Mouse (Mus musculus) stomach, postnatal 0 days (tissue): ENCODE data around the gene Cacna2d3. TPM values are rescaled to one million over a fixed set of nuclear protein-coding genes. Genes with fewer than 3 reads are reported as not detected.

Experiments used
- ATAC-seq: fragments of 200-750 bp; cut with Nextera tagmentation; 2 replicates; pipeline ENCODE4 v1.8.0; 2017; ENCODE audit not compliant: low FRiP score, low TSS enrichment
- DNase-seq: peaks from one replicate; pipeline ENCODE4 v3.0.0-alpha.2; 2016; ENCODE audit warnings: low spot score
- H3K27ac ChIP-seq: fragments of 300-500 bp; sonication (generic); replicated peaks from 2 replicates; pipeline ENCODE4 v1.5.1; 2014; ENCODE audit warnings: mild to moderate bottlenecking, control low read depth
- H3K27me3 ChIP-seq: fragments of 300-500 bp; sonication (generic); 2 replicates; pipeline ENCODE4 v1.6.1; 2014; ENCODE audit warnings: low read length; ENCODE audit not compliant: control insufficient read depth, insufficient read depth
- H3K36me3 ChIP-seq: fragments of 300-500 bp; sonication (generic); 2 replicates; pipeline ENCODE4 v1.6.1; 2014; ENCODE audit warnings: low read length, mixed read lengths; ENCODE audit not compliant: control insufficient read depth, insufficient read depth
- H3K4me1 ChIP-seq: fragments of 300-500 bp; sonication (generic); replicated peaks from 2 replicates; pipeline ENCODE4 v1.6.1; 2014; ENCODE audit warnings: antibody characterized with exemption; ENCODE audit not compliant: control insufficient read depth, insufficient read depth
- H3K4me2 ChIP-seq: fragments of 300-500 bp; sonication (generic); replicated peaks from 2 replicates; pipeline ENCODE4 v1.6.1; 2014; ENCODE audit warnings: low read depth, mild to moderate bottlenecking, control low read depth, moderate library complexity
- H3K4me3 ChIP-seq: fragments of 300-500 bp; sonication (generic); 2 replicates; pipeline ENCODE4 v1.5.1; 2014; ENCODE audit warnings: low read depth, low read length, control low read depth
- H3K9ac ChIP-seq: fragments of 300-500 bp; sonication (generic); 2 replicates; pipeline ENCODE4 v1.6.1; 2014; ENCODE audit warnings: mild to moderate bottlenecking, low read length, control low read depth, mixed read lengths
- H3K9me3 ChIP-seq: fragments of 300-500 bp; sonication (generic); 2 replicates; pipeline ENCODE4 v1.6.1; 2016; ENCODE audit warnings: low read length; ENCODE audit not compliant: control insufficient read depth
- CTCF ChIP-seq: IDR thresholded peaks from 2 replicates; pipeline ENCODE4 v1.5.1; 2016; ENCODE audit warnings: antibody characterized with exemption, low read depth, mild to moderate bottlenecking, moderate library complexity
- EP300 ChIP-seq: optimal IDR thresholded peaks from 2 replicates; pipeline ENCODE3; 2016; ENCODE audit warnings: antibody characterized with exemption
- WGBS: fragments of 180-500 bp; shearing (Covaris S2); extraction: QIAGEN DNeasy Blood & Tissue Kit; methylation state at CpG from one replicate; pipeline ENCODE4 v1.1.7; 2014; 5-methylcytosine and 5-hydroxymethylcytosine counted together
- polyA plus RNA-seq: library from polyadenylated mRNA; unstranded; fragments of >200 nt; fragmentation: Nextera tagmentation; extraction: Ambion mirVana; gene quantifications from 2 replicates; pipeline ENCODE4 v1.2.1, GENCODE M21; 2015

Cacna2d3 gene
- polyA plus RNA-seq, 1 experiment from 2014 or later = 0.98 TPM

DNA sequence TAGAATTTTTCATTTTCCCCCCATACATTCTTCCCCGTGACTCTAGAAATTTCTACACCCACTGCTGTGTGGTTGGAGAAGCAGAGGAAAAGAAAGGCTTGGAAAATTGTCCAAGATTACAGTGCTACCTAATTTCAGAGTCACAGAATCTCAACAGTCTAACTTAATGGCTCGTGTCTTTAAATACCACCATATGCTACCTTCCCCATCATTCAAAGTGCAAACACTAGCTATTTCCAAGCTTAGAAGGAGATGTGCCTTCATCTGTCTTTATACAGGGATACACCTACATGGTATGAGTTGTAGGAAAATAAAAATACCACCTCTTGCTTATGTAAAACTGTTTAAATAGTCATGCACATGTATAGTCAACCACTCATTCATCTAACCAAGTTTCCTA lies 742.4 kb downstream of the Cacna2d3 start:
- no peak overlapping the region for H3K4me2 ChIP-seq
- DNase-seq (no peak), ATAC-seq (no peak)
- no peaks in the 10 kb centered on the region for H3K27me3 ChIP-seq
- H3K4me1 ChIP-seq = no peaks in the 10 kb centered on the region
- 84% methylated on average over 2 of the region's 2 CpGs for WGBS
- H3K9ac ChIP-seq = no peak overlapping the region
- no peak overlapping the region for H3K4me3 ChIP-seq
- H3K9me3 ChIP-seq = no peaks in the 10 kb centered on the region
- TF ChIP-seq CTCF (no peak), EP300 (no peak)
- no peak overlapping the region for H3K27ac ChIP-seq
- H3K36me3 ChIP-seq = no peaks in the 10 kb centered on the region

DNA sequence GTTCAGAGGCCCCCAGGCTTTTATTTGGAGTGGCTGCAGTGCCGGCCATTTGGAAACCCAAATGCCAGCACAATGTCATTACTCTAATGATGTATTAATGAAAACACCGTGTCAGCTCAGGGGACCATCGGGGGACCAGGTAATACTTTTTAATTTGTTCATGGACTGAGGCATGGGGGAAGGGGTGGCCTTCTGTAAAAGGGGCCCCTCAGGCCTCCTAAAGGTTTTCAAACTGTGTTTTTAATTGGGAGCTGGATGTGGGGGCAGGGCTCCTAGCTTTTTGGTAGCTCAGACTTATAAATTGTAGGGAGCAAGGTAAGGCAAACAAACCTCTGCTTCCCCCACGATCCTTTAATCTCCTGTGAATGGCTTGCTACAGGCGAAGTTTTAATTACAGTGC lies 749.0 kb downstream of the Cacna2d3 start:
- WGBS = 36% methylated on average over 5 of the region's 5 CpGs
- H3K4me2 ChIP-seq = no peak overlapping the region
- no peak overlapping the region for H3K27ac ChIP-seq
- no peak overlapping the region for H3K4me3 ChIP-seq
- no peak for TF ChIP-seq EP300
- no peak for TF ChIP-seq CTCF
- H3K9ac ChIP-seq = no peak overlapping the region
- no peaks in the 10 kb centered on the region for H3K4me1 ChIP-seq
- DNase-seq (no peak), ATAC-seq (no peak)
- H3K9me3 ChIP-seq = no peaks in the 10 kb centered on the region
- no peaks in the 10 kb centered on the region for H3K27me3 ChIP-seq
- no peaks in the 10 kb centered on the region for H3K36me3 ChIP-seq

DNA sequence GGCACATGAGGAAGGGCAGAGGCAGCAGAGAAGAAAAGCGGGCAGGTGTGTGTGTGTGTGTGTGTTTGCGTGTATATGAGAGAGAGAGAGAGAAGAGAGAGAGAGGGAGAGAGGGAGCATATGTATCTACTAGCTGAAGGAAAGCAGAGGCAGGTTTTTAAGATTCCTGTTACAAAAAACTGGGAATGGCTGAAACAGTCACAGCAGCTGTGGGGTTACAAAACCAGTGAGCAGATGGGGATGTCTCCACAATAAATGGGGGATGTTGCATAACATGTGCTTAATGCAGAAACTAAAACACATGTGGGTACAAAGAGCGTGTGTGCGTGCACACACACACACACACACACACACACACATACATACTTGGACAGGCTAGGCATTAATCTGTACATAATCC lies 752.4 kb downstream of the Cacna2d3 start:
- H3K9me3 ChIP-seq = no peaks in the 10 kb centered on the region
- H3K4me2 ChIP-seq = no peak overlapping the region
- no peak overlapping the region for H3K4me3 ChIP-seq
- no peak overlapping the region for H3K27ac ChIP-seq
- 77% methylated on average over 4 of the region's 4 CpGs for WGBS
- H3K9ac ChIP-seq = no peak overlapping the region
- H3K4me1 ChIP-seq = no peaks in the 10 kb centered on the region
- H3K36me3 ChIP-seq = no peaks in the 10 kb centered on the region
- DNase-seq (no peak), ATAC-seq (no peak)
- H3K27me3 ChIP-seq = no peaks in the 10 kb centered on the region
- TF ChIP-seq EP300 = no peak
- no peak for TF ChIP-seq CTCF

DNA sequence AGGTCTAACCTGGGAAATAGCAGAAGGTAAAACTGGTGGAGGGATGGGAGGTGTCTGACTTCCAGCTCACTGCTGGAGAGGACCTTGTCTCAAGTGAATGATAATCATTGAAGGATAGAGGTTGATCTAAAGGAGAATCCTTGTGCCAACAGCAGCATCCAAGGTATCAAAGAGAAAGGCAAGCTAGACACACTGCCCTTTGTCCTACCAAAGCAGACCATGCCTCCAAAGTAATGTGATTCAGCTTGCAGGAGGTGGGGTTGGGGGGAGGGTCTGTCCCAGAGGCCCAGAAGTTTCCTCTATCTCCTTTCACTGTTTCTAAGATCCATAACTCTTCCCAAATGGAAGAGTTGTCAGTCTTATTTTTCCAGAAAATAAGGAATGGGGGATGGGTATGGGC lies 754.8 kb downstream of the Cacna2d3 start:
- no peak for TF ChIP-seq EP300
- no peak for TF ChIP-seq CTCF
- Histone ChIP-seq H3K9ac (no peak overlapping the region), H3K4me1 (no peaks in the 10 kb centered on the region), H3K4me2 (no peak overlapping the region), H3K27me3 (no peaks in the 10 kb centered on the region), H3K36me3 (no peaks in the 10 kb centered on the region), H3K27ac (no peak overlapping the region), H3K9me3 (no peaks in the 10 kb centered on the region), H3K4me3 (no peak overlapping the region)
- ATAC-seq (no peak), DNase-seq (no peak)

DNA sequence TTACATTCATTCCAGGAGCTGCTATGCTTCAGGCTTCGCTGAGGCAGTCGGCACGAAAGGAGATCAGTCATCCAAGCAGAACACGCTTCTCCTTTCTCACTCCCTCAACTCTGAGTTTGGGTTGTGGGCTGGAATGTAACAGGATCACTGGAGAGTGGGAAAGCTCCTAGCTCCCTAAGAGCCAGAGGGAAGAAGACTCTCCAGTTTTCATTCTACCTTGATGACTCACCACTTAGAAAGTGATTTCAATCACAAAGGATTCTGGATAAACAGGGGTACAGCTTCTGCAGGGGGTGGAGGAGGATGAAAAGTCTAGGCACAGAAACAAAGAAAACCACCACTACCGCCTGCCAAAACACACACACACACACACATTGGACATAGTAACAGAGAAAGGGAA lies 760.3 kb downstream of the Cacna2d3 start:
- Histone ChIP-seq H3K36me3 (no peaks in the 10 kb centered on the region), H3K4me2 (no peak overlapping the region), H3K4me1 (no peaks in the 10 kb centered on the region), H3K4me3 (no peak overlapping the region), H3K9me3 (no peaks in the 10 kb centered on the region), H3K9ac (no peak overlapping the region), H3K27me3 (no peaks in the 10 kb centered on the region), H3K27ac (no peak overlapping the region)
- TF ChIP-seq EP300 = no peak
- TF ChIP-seq CTCF = no peak
- WGBS = 86% methylated on average over 5 of the region's 5 CpGs
- ATAC-seq (no peak), DNase-seq (no peak)

DNA sequence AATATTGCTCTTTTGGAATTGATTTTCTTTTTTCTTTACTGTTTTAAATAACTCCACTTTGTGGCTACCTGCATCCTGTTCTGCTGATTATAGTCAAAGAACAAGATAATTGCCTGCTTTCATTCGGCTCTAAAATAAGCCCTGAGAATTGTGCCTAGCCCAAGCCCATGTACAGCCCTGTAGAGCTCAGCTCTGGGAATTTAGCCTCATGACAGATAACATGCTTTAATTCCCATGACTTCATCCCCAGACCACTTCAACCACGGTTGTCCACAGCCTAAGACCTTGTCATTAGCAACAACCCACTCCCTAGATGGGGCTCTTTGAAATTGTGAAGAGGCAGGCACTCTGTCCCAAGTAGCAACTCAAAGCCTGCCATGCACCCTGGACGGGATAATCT lies 762.6 kb downstream of the Cacna2d3 start:
- no peak overlapping the region for H3K4me2 ChIP-seq
- H3K27me3 ChIP-seq = no peaks in the 10 kb centered on the region
- no peak overlapping the region for H3K9ac ChIP-seq
- no peak for ATAC-seq
- H3K36me3 ChIP-seq = no peaks in the 10 kb centered on the region
- no peaks in the 10 kb centered on the region for H3K9me3 ChIP-seq
- H3K4me1 ChIP-seq = no peaks in the 10 kb centered on the region
- H3K27ac ChIP-seq = no peak overlapping the region
- DNase-seq = no peak
- H3K4me3 ChIP-seq = no peak overlapping the region
- TF ChIP-seq EP300 (no peak), CTCF (no peak)
- WGBS = 64% methylated on average over 3 of the region's 3 CpGs
